Mouse (Mus musculus) ES-E14 (cell line): ENCODE results near the gene Tnrc18. TPM values are rescaled to one million over a fixed set of nuclear protein-coding genes. Genes with fewer than 3 reads are reported as not detected.

Experiments used
- DNase-seq: peaks from one replicate; pipeline ENCODE4 v3.0.0-alpha.2; 2013; ENCODE audit warnings: low read depth, low spot score
- H3K27ac ChIP-seq: 2 replicates; pipeline ENCODE4 v1.5.1; 2012; ENCODE audit warnings: low read depth, mild to moderate bottlenecking, low read length, moderate library complexity, mixed read lengths; ENCODE audit not compliant: poor library complexity, insufficient read depth, severe bottlenecking
- H3K36me3 ChIP-seq: 2 replicates; pipeline ENCODE4 v1.6.1; 2012; ENCODE audit warnings: mild to moderate bottlenecking, low read length, moderate library complexity, mixed read lengths; ENCODE audit not compliant: control insufficient read depth, poor library complexity, insufficient read depth, severe bottlenecking
- H3K4me1 ChIP-seq, 2 experiments: fragments of 150-350 bp in 1 of 2; sonication (generic) in 1 of 2; 2 replicates each; pipeline ENCODE4 v1.6.1; 2012; ENCODE audit warnings: low read length in 2 of 2, mild to moderate bottlenecking in 1 of 2, mixed read lengths in 1 of 2; ENCODE audit not compliant: control insufficient read depth in 2 of 2, insufficient read depth in 2 of 2, poor library complexity in 1 of 2
- H3K4me3 ChIP-seq, 2 experiments: fragments of 150-350 bp in 1 of 2; sonication (generic) in 1 of 2; 2 replicates each; pipeline ENCODE4 v1.5.1; 2012; ENCODE audit warnings: low read length in 2 of 2, low read depth in 1 of 2, mild to moderate bottlenecking in 1 of 2, mixed read lengths in 1 of 2; ENCODE audit not compliant: insufficient read depth in 1 of 2, poor library complexity in 1 of 2, severe bottlenecking in 1 of 2
- H3K9ac ChIP-seq: 2 replicates; pipeline ENCODE4 v1.6.1; 2012; ENCODE audit warnings: low read depth, mild to moderate bottlenecking, low read length, mixed read lengths; ENCODE audit not compliant: poor library complexity, insufficient read depth, severe bottlenecking
- H3K9me3 ChIP-seq: fragments of 150-350 bp; sonication (generic); 2 replicates; pipeline ENCODE4 v1.6.1; 2012; ENCODE audit warnings: low read depth, mild to moderate bottlenecking, low read length; ENCODE audit not compliant: control insufficient read depth, insufficient read depth
- CHD2 ChIP-seq: IDR thresholded peaks from 2 replicates; pipeline ENCODE4 v1.6.1; 2014; ENCODE audit warnings: mild to moderate bottlenecking, low read depth, low read length, inconsistent platforms
- HCFC1 ChIP-seq: IDR thresholded peaks from 2 replicates; pipeline ENCODE4 v1.6.1; 2012; ENCODE audit warnings: low read length, inconsistent platforms, borderline replicate concordance; ENCODE audit not compliant: insufficient read depth
- MAFK ChIP-seq: IDR thresholded peaks from 2 replicates; pipeline ENCODE4 v1.6.1; 2014; ENCODE audit warnings: mild to moderate bottlenecking, low read depth, low read length, inconsistent platforms; ENCODE audit not compliant: insufficient read depth
- ZC3H11A ChIP-seq: IDR thresholded peaks from 2 replicates; pipeline ENCODE4 v1.6.1; 2012; ENCODE audit warnings: low read depth, mild to moderate bottlenecking, inconsistent platforms, low read length, borderline replicate concordance
- ZNF384 ChIP-seq: IDR thresholded peaks from 2 replicates; pipeline ENCODE4 v1.6.1; 2012; ENCODE audit warnings: low read depth, low read length, inconsistent platforms
- in situ Hi-C, 2 experiments: fragments of 600-800 bp; cut with MboI; formaldehyde crosslinking; loops; one replicate each; pipeline ENCODE4 v1.15.1; 2025; ENCODE audit warnings: low sequenced_read_pairs in 2 of 2, inconsistent platforms in 1 of 2; ENCODE audit not compliant: unreplicated experiment in 2 of 2
- total RNA-seq: library from RNA; depleted of rRNA; stranded (reverse); fragments of 300-350 nt; gene quantifications from 2 replicates; pipeline ENCODE4 v1.2.3, GENCODE M21; 2012

Gene Tnrc18
- total RNA-seq, 1 experiment = 20.7 TPM

DNA sequence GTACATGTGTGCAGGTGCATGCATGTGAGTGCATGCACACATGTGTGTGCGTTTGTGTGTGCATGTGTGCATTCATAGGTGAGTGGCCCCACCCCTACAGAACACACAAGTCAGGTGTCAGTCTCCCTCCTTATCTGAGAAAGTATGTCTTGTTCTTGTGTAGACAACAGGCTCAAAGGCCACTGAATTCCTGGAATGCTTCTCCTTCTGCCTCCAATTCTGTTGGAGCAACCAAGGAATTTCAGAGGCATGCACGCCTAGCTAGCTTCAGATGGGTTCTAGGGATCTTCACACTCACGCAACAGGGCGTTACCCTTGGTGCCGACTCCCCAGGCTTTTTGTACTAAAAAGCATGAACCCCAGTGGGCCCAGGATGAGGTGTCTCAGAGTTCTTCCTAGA lies 47.8 kb downstream of the Tnrc18 start:
- H3K36me3 ChIP-seq = peaks cover 18% of the 10 kb centered on the region; the same call in 1 of the 2 replicates
- H3K4me1 ChIP-seq = peaks cover 11 to 21% of the 10 kb centered on the region in 2 experiments
- in situ Hi-C loops = no loop called here
- no peak for TF ChIP-seq ZC3H11A
- no peak for TF ChIP-seq CHD2
- TF ChIP-seq HCFC1 = no peak
- H3K27ac ChIP-seq = no peak overlapping the region
- H3K9ac ChIP-seq = no peak overlapping the region
- DNase-seq = no peak
- H3K9me3 ChIP-seq = no peaks in the 10 kb centered on the region
- H3K4me3 ChIP-seq = no peak overlapping the region

- in situ Hi-C loops = no loop called here
- no peak for DNase-seq
- Histone ChIP-seq H3K27ac (no peak overlapping the region), H3K4me1 (peaks cover 11 to 21% of the 10 kb centered on the region in 2 experiments), H3K9ac (no peak overlapping the region), H3K4me3 (no peak overlapping the region), H3K9me3 (no peaks in the 10 kb centered on the region), H3K36me3 (peaks cover 23% of the 10 kb centered on the region; the same call in 1 of the 2 replicates)
- TF ChIP-seq CHD2 (no peak), ZNF384 (no peak), MAFK (no peak), HCFC1 (no peak), ZC3H11A (no peak)
These were observed 48.9 kb downstream of the Tnrc18 start for GRCm38 (mm10) chr5:142768352-142769267.

DNA sequence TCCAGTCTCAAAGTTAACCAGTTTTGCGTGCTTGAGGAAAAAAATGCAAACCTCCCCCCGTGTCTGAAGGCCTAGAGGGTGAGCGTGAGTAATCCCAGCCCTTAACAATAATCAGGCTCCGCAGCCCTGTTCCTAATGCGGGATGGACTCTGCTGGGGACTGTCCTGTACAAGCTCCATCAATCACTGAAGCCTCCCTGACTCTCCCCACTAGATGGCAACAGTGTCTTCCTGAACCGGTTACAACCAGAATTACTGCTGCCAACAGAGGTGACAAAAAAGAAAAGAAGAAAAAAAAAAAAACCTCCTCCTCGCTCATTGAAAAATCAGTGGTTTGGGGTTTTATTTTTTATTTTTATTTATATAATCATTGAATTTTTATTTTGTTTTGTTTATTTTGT lies 49.5 kb downstream of the Tnrc18 start:
- Histone ChIP-seq H3K9me3 (no peaks in the 10 kb centered on the region), H3K4me1 (peaks cover 11 to 20% of the 10 kb centered on the region in 2 experiments), H3K9ac (no peak overlapping the region), H3K27ac (no peak overlapping the region), H3K4me3 (no peak overlapping the region), H3K36me3 (peaks cover 18% of the 10 kb centered on the region; the same call in 1 of the 2 replicates)
- in situ Hi-C loops = no loop called here
- no peak for TF ChIP-seq MAFK
- peak; percentile 86 for TF ChIP-seq ZNF384
- no peak for TF ChIP-seq CHD2
- TF ChIP-seq HCFC1 = no peak
- peak; percentile 50 for TF ChIP-seq ZC3H11A
- DNase-seq = no peak

- peaks cover 11 to 20% of the 10 kb centered on the region in 2 experiments for H3K4me1 ChIP-seq
- no peaks in the 10 kb centered on the region for H3K9me3 ChIP-seq
- no peak overlapping the region for H3K9ac ChIP-seq
- in situ Hi-C loops = no loop called here
- no peak overlapping the region; the same call in 1 of the 2 replicates for H3K27ac ChIP-seq
- no peak overlapping the region for H3K4me3 ChIP-seq
- peaks cover 11% of the 10 kb centered on the region; the same call in 1 of the 2 replicates for H3K36me3 ChIP-seq
- DNase-seq = no peak
- TF ChIP-seq CHD2 (no peak), MAFK (no peak), ZC3H11A (no peak), ZNF384 (no peak), HCFC1 (no peak)
These were observed 50.8 kb downstream of the Tnrc18 start for GRCm38 (mm10) chr5:142766708-142767107.
